Mouse (Mus musculus) retina, embryonic 14.5 days (tissue): ENCODE measurements around the gene Robo1.
A peak's percentile ranks its signal among the peaks of the same experiment; 100 is the strongest.
"Not testable (repeated sequence)": the region's sequence is repeated elsewhere in the genome, so short reads cannot be mapped to it uniquely, and the experiment has no call there.

ENCODE experiments used
- DNase-seq: peaks from one replicate; pipeline ENCODE4 v3.0.0-alpha.2; 2015; ENCODE audit warnings: low spot score

Gene Robo1

DNA sequence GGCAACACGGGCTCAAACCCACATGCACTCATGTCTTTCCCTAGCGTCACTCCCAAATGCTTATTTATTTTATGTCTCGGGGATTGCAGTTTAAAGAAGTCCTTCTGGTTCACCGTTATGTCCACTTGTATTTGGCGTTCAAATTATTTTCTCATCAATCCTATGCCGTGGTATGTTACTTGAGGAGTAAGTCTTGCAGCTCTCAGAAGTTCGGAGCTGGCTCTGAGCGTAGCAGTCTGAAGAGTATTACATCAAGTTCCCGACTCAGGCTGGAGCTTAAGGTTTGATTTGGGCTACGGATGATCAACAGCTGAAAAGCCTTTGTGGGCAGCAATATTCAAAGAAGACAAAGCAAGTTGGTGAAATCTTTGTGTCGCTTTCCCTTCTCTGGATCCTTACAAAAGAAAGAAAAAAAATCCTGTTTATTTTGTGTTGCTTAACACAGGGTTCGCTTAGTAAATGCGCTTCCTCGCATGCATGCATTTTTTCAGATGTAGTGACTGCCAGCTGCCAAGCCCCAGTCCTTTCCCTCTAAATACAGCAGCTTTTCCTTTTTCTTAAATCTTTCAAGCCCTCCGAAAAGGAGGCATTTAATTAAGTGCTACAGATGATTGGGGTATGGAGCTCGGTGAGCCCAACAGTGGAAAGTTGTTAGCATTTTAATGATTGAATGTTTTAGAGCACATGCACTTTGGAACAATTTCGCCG lies 136.5 kb downstream of the Robo1 start:
- DNase-seq, result no peak

DNA sequence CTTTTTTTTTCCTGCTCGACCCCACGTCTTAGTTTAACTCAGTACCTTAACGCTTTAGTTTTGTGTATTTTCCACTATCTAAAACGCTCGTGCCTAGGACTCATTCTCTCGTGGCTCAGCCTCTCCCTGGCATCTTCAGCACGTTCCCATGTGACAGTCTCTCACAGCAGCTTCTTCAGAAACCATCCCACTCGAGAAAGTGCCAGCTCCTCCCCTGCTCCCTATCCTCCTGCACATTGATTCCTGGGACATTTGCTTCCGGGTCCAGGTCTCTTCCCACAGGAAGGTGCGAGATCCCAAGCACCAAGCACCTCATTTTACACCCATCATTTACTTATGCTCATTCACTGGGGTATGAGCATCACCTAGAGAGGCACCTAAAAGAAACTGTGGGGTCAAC lies 150.0 kb downstream of the Robo1 start:
- DNase-seq, result no peak

DNA sequence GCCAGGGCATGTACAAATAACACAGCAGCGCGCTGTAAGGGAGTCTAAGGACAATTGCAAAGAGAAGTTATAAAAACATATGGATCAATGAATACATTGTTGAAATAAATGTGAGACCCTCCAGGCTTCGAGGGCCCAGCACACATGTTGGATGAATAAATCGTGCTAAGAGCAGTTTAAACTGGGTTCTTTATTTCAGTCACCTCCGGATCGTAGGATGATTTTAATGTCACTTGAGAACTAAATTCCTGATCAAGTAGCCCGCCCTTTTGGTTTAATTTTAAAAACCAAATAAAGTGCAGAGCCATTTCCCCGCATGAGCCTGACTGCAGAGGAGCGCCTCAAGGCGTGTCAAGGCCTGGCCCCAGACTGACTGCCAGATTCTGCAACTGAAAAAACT lies 150.5 kb downstream of the Robo1 start:
- DNase-seq, result no peak

DNA sequence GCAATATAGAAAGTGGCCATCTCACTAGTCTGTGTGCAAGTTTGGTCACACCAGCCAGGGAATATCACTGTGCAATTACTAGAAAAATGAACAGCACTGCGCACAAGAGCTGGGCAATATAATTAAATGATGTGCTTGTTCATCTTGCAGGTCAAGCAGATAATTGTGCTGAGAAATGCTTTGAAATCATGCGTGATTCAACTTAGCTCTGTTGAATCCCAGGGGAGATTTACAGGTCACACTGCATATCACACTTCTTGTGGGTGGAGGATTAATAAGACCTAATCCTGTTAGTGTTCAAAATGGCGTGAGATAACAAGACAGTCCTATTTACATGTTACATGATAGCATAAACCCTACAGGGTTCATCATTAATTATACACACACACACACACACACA lies 157.6 kb downstream of the Robo1 start:
- DNase-seq, result peak; percentile 63

DNA sequence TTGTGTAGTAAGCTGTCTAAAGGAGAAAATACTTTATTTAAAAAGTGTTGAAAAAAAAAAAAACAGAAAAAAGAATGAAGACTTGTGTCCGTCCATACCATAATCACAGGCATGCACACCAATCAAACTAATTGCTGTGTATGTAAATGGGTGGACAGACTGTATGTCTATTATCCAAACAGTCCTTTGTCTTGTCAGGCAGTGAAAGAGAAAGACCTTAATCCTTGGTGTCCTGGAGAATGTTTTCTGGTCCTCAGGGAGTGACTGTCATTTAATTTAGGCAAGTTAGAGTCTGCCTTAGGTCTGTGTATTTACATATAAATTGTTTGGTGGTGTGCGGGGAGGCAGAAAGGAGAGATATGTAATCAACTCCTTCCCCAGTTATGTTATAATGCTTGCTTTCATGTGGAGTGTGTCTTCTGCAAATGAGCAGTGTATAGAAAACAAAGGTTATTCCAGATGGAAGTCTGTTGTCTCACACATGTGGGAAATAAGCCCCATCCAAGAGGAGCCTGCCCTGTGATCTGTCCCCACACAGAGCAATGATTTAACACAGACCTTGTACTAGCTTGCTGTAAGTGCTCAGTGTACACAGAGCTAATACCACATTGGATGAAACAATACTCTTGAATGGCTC lies 162.0 kb downstream of the Robo1 start:
- DNase-seq, result peak; percentile 50

DNA sequence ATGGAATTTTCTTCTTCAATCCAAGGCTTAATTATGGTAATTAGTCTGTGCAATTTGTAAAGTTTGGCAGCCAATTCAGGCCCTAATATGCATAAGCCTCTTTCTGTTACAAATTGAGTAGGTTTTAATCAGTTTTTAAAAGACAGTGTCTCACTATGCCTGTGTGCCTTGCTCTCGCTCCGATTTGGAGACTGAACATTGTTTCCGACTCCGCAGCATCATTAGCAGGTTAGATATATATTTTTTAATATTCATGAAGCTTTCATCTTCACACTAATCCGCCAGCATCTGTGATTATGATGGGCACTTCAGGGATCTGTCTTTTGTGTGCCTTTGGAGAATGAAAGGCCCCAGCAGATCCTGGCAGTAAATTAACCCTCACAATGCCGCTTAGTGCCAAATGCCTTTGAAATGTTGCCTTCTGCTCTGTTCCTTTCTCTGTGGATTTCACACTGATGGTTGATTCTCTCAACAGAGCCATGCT lies 202.7 kb downstream of the Robo1 start:
- DNase-seq, result peak; percentile 73

DNA sequence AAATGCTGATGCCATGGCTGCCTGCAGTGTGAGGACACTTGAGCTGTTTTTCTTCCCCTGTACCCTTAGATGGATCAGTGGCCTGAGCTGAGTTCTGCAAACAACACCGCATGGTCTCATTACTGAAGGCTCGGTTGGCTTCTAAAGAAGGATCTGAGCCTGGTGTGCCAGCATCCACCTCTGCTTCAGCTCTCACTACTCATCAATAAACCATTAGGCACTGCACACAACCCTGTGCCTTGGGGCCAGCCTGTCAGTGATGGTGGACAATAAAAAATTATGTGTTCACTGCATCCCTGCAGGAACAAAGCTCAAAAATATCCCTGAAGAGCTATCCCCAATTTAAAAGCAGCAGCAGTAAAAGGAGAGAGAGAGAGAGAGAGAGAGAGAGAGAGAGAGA lies 223.2 kb downstream of the Robo1 start:
- DNase-seq, result peak; percentile 31

DNA sequence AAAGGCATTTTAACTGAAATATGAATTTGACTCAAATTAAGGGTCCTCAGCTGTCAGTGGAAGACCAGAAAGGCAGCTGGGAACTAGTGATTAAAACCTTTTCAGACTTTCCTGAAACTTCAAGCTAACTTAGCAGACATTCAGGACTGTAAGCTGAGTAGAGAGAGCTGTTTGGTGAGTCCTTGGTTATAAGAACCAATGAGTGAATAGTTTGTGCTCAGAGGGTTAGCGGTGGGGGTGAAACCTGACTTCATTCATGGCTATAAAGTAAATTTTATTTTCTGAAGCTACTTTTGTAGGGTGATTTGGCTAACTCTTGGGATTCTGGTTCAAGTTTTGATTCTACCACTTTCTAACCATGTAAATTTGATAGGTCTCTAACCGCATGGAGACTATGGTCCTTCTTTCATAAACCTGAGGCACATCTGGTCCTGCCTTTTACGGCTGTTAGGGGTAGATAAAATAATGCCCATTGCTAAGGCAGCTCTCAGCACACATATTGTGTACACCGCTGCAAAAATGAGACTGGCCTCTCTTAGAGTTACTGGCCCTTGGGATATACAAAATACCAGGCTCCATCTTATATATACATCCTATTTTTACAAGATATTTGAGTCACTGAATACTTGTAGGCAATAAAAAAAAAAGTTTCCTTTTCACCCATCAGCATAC lies 225.9 kb downstream of the Robo1 start:
- no peak for DNase-seq

DNA sequence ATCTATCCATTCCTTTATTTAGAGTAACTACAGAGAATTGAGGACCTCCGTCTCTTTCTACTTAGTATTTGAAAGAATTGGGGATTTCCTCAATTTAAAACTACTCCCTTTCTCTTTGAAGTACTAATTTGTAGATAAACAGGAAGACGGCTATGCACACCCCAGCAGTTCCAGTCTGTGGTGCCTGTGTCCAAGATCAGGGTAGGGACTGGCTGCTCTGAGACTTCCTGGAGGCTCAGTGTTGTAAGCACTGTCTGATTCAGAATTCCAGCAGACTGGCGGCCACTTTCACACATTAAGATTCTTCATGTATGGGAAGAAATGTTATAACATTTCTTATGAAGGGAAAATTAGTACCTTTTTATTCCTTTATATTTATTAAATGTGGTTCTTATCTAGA lies 230.1 kb downstream of the Robo1 start:
- no peak for DNase-seq

DNA sequence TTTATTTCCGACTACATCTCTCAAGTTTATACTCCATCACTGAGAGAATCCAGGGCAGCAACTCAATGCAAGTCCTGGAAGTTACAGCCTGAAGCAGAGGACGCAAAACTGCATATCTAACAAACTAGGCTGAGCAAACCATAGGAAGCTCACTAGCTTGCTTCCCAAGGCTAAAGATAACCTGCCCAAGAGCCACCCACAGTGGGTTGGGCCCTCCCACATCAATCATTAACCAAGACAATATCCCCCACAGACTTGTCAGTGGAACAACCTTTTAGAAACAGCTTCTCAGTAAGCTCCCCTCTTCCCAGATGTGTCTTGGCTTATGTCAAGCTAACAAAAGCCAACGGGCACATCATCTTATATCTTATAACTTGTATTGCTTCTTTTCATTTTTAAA lies 235.8 kb downstream of the Robo1 start:
- no peak for DNase-seq

DNA sequence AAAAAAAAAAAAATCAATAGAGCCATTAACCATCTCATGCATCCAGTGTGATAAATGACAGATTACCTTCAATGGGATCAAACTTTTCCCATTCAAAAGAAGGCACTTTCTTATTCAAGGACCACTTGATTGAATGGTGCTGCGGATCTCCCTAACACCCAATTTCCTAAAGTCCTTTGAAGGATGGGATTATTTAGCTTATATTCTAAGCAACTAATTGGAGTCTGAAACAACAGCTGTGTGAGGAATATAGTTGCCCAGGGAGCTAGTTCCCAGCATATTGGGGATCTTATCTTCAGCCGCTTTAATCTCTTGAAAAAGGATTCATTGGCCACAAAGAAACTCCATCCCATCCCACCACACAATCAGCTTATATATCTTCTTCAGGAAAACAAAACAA lies 236.8 kb downstream of the Robo1 start:
- peak; percentile 24 for DNase-seq

DNA sequence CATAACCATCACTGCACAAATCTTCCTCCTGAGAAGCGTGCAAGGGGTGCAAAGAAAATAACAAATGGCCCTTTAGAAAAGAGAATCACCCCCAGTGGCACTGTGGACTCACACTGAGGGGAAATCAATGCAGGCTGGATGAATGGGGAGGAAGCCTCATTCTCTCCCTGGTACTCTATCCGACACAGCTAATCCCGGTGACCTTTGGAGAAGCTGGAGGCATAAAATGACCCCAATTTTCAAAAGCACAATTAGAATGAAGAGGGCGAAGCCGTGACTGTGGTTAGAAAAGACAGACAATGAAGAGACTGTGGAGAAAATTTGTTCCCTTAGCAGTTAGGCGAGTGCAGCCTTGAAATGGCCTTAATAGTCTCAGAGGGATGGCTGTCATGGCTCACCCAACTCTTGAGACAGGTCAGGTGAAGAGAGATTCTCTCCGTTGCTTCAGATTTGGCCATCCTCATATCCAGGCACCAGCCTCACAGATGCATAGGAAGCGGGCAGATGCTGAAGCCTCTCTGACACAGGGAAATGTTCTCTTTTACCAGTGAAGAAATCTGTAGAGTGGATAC lies 243.7 kb downstream of the Robo1 start:
- DNase-seq, result peak; percentile 64

DNA sequence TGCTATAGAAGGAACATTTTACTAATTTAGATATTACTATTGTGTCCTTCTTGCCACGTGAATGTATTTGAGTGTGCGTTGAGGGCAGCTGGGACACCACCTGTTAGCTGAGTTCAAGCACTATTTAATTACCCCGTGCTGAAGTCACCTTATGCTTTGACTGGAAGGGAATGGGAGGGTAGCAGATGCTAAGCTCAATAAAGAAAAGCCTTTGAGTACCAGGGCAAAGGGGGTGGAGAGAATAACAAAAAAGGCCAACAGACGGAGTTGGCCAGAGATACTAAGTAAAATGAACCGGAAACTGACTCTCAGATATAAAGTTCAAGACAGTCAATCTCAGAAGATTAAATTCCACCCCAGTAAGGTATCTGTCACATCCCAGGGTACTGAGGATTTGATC lies 245.6 kb downstream of the Robo1 start:
- peak; percentile 57 for DNase-seq

DNA sequence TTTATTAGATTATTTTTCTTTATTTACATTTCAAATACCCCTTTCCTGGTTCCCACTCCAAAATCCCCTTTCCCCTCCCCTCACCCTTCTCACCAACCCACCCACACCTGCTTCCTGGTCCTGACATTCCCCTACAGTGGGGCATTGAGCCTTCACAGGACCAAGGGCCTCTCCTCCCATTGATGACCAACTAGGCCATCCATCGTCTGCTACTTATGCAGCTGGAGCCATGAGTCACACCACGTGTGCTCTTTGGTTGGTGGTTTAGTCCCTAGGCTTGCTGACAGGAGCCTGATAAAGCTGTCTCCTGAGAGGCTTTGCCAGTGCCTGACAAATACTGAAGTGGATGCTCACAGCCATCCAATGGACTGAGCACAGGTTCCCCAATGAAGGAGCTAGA lies 254.0 kb downstream of the Robo1 start:
- not testable (repeated sequence) for DNase-seq

DNA sequence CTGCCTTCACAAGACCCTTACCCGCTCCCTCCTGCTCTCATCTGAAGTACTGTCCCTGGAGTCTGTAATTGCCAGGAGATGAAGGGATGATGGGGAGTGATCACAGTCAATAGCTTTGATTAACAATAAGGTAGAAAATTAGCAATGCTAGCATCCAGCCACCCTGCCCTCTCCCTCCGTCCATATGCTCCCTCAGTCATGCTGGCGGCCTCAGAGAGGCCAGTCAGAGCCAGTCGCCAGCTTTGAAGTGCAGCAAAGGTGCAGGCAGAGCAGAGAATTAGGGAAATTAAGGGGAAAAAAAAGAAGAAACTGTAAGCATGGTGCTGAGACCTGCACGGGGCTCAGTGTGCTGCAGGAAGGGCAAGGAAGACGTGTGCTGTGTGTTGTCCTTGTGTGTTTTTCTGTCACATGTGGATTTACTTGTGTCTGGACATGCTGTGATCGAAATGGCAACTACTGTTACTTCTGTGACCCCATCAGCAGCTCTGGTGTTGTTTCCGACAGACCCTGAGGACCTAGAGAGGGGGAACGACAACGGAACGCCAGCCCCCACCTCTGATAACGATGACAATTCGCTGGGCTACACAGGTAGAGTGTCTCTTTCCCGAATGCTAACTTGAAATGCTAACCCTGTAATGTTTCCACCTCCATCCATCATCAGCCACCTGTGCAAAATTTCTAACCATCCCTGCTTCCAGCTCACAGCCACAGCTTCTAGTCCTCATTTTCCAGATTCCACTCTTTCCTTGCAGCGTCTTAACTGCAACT lies 255.3 kb downstream of the Robo1 start:
- DNase-seq, result no peak

DNA sequence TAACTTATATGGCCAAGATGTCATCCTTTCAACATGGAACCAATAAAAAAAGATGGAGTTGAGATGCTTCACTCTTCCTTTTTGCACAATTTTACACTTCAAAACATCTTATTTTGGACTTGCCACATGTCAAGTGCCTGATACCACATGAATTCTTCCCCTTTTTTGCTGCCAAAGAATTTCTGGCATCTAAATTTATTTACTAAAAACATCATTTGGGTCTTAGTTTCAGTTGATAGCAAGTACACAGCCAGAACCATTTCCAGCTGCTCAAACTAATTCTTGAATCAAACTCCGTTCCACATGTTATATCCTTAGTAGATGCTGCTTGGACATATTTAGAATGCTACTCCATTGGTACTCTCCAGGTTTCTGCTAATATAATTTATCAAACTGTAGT lies 267.1 kb downstream of the Robo1 start:
- DNase-seq, result no peak

DNA sequence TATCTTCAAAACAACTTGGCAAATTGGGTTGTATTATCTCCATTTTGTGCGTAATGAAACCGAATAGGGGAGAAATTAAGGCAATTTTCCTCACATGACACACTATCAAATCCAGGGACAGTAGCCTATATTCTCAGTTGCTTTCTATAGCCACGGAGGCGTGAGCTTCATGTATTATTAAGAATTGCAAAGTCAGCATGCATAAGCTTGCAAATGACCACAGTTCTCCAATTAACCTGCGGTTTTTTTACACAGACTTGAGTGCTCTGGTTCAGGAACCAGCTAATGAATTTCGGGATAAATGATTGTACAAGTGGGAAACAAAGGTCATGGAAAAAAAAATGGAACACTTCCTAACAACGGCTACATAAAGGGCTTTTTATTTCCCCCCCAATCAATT lies 268.9 kb downstream of the Robo1 start:
- DNase-seq, result no peak

DNA sequence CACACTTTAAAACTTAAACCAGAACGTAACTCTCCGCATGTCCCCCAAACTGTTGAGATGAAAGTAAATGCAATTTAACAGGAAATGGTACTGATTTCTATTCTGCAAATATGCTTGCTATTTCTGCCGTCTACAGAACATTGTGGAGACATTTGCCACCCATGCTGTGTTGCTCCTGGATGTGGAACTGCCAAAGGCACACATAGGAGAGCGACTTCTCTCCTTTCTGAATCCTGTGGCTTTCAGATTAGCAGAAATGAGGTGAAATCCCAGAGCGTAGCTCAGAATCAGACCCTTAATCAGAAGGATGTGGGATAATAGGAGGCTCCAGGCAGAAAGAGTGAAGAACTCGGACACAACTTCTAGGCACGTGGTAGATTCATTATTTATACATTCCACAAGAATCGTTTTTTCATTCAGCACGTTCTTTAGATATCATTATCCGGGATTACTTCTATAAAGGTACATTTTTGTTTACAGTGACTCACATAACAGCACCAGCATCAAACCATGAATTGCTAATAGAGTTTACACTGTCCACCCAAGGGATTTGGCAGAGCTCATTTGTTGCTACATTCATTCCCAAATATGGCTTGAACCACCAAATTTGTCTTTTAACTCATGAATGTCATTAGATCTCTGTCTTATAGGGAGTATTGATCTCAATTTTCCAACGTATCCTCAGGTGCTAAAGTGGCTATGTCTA lies 276.5 kb downstream of the Robo1 start:
- DNase-seq, result no peak

DNA sequence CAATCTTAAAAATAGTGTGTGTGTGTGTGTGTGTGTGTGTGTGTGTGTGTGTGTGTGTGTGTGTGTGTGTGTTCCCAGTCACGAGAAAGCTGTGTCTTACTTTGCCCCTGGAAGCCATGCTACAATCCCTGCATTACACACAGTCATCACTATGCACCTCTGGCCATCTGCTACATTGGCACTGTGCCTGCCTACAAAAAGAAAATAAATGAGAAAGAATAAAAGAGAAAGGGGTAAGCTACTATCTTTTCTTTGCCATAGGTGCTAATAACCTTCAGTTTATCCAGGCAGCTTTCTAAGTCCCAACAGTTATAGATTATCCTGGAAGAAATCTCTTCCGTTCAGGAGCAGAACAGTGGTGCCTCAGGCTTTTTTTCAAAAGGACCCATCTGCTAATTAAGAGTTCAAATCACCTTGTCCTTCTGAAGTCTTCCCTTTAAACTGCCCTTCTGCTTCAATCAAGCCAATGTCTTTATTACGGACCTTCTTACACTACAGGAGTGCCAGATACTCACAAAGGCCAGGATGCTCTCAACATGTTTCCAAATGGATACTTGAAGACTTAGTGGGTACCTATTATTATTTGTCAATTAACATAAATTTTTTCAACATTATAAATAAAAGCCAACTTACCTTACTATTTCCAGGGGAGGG lies 277.2 kb downstream of the Robo1 start:
- DNase-seq, result no peak

DNA sequence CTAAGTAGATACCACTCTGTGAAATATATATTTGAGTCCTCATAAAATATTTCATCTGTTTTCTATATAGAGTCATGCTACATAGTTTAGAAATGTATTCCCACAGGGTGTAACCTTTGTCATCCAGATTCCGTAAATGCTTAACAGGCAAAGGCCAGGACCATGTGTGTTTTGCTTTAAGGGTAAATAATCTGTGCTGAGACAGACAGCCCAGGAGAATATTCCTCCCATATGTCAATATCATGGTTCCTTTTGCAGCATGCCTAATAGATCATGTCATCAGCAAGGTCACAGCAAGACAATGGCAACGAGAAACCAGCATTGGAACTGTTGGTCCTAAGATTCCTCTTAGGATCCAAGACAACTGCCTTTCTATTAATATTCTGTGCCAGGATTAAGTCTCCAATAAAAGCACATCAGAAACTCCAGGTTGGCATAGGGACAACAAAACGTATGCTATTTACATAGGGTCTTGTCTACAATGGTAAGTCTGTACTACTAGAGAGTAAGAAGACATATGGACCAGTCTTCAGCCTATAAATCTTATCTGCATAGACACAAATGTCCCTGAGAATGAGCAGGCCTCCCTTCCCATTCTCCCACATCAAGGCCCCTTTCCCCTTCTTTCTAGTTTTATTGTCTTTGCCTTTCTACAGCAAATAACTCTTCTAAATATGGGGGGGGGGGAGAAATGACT lies 279.4 kb downstream of the Robo1 start:
- no peak for DNase-seq
